Mouse (Mus musculus): ENCODE data around the gene Mustn1.
A peak's percentile ranks its signal among the peaks of the same experiment; 100 is the strongest.

Gene Mustn1

GRCm38 (mm10) chr14:30861421-30862125 lies 17.4 kb upstream of the Mustn1 start:
- H3K9me3 ChIP-seq (ENCODE audit: low read length) = no peaks in the 10 kb centered on the region

GRCm38 (mm10) chr14:30862368-30862767 lies 16.6 kb upstream of the Mustn1 start:
- Histone ChIP-seq H3K4me3 (replicated peaks; ENCODE audit: low read length) (no peak overlapping the region), H3K36me3 (ENCODE audit: insufficient read depth, low read length) (peaks cover 41% of the 10 kb centered on the region), H3K4me1 (replicated peaks; ENCODE audit: low read depth, low read length) (peaks cover 19% of the 10 kb centered on the region), H3K9me3 (ENCODE audit: low read length) (no peaks in the 10 kb centered on the region), H3K27me3 (ENCODE audit: insufficient read depth, low read length) (no peaks in the 10 kb centered on the region)
- no peak for TF ChIP-seq CTCF (conservative IDR thresholded peaks at IDR 0.05; ENCODE audit: low read length)
- no peak for TF ChIP-seq NANOG (IDR thresholded peaks at IDR 0.05; ENCODE audit: borderline replicate concordance, low read length)
- TF ChIP-seq POU5F1 (IDR thresholded peaks at IDR 0.05; ENCODE audit: borderline replicate concordance, low read length) = no peak

More at GRCm38 (mm10) chr14:30861421-30862125, 17.4 kb upstream of the Mustn1 start:
- H3K36me3 ChIP-seq (ENCODE audit: insufficient read depth, low read length) = peaks cover 35% of the 10 kb centered on the region
- peak overlapping the region; percentile 32; the same call in 1 of the 2 replicates for H3K4me3 ChIP-seq (replicated peaks; ENCODE audit: low read length)
- TF ChIP-seq POU5F1 (IDR thresholded peaks at IDR 0.05; ENCODE audit: borderline replicate concordance, low read length) (no peak), NANOG (IDR thresholded peaks at IDR 0.05; ENCODE audit: borderline replicate concordance, low read length) (no peak), CTCF (conservative IDR thresholded peaks at IDR 0.05; ENCODE audit: low read length) (no peak)
- H3K4me1 ChIP-seq (replicated peaks; ENCODE audit: low read depth, low read length) = peaks cover 17% of the 10 kb centered on the region
- H3K27me3 ChIP-seq (ENCODE audit: insufficient read depth, low read length) = no peaks in the 10 kb centered on the region

- Histone ChIP-seq H3K27me3 (ENCODE audit: insufficient read depth, low read length) (no peaks in the 10 kb centered on the region), H3K4me1 (replicated peaks; ENCODE audit: low read depth, low read length) (peaks cover 39% of the 10 kb centered on the region), H3K4me3 (replicated peaks; ENCODE audit: low read length) (no peak overlapping the region), H3K9me3 (ENCODE audit: low read length) (no peaks in the 10 kb centered on the region), H3K36me3 (ENCODE audit: insufficient read depth, low read length) (peaks cover 53% of the 10 kb centered on the region)
- no peak for TF ChIP-seq NANOG (IDR thresholded peaks at IDR 0.05; ENCODE audit: borderline replicate concordance, low read length)
- peak; percentile 38 for TF ChIP-seq CTCF (conservative IDR thresholded peaks at IDR 0.05; ENCODE audit: low read length)
These were observed 13.7 kb upstream of the Mustn1 start for GRCm38 (mm10) chr14:30865311-30865710.

GRCm38 (mm10) chr14:30867042-30867441 lies 12.0 kb upstream of the Mustn1 start:
- H3K4me1 ChIP-seq (replicated peaks; ENCODE audit: low read depth, low read length) = peaks cover 38% of the 10 kb centered on the region
- TF ChIP-seq CTCF (conservative IDR thresholded peaks at IDR 0.05; ENCODE audit: low read length) = peak; percentile 94
- TF ChIP-seq NANOG (IDR thresholded peaks at IDR 0.05; ENCODE audit: borderline replicate concordance, low read length) = no peak
- no peaks in the 10 kb centered on the region for H3K9me3 ChIP-seq (ENCODE audit: low read length)
- H3K36me3 ChIP-seq (ENCODE audit: insufficient read depth, low read length) = peaks cover 60% of the 10 kb centered on the region
- H3K4me3 ChIP-seq (replicated peaks; ENCODE audit: low read length) = no peak overlapping the region
- no peaks in the 10 kb centered on the region for H3K27me3 ChIP-seq (ENCODE audit: insufficient read depth, low read length)

GRCm38 (mm10) chr14:30868826-30869225 lies 10.2 kb upstream of the Mustn1 start:
- H3K4me1 ChIP-seq (replicated peaks; ENCODE audit: low read depth, low read length) = peaks cover 37% of the 10 kb centered on the region
- H3K27me3 ChIP-seq (ENCODE audit: insufficient read depth, low read length) = no peaks in the 10 kb centered on the region
- peaks cover 69% of the 10 kb centered on the region for H3K36me3 ChIP-seq (ENCODE audit: insufficient read depth, low read length)
- no peaks in the 10 kb centered on the region for H3K9me3 ChIP-seq (ENCODE audit: low read length)
- H3K4me3 ChIP-seq (replicated peaks; ENCODE audit: low read length) = no peak overlapping the region
- TF ChIP-seq CTCF (conservative IDR thresholded peaks at IDR 0.05; ENCODE audit: low read length) (no peak), NANOG (IDR thresholded peaks at IDR 0.05; ENCODE audit: borderline replicate concordance, low read length) (no peak), POU5F1 (IDR thresholded peaks at IDR 0.05; ENCODE audit: borderline replicate concordance, low read length) (no peak)

- TF ChIP-seq POU5F1 (IDR thresholded peaks at IDR 0.05; ENCODE audit: borderline replicate concordance, low read length) (no peak), CTCF (conservative IDR thresholded peaks at IDR 0.05; ENCODE audit: low read length) (no peak), NANOG (IDR thresholded peaks at IDR 0.05; ENCODE audit: borderline replicate concordance, low read length) (no peak)
These were observed 9.6 kb upstream of the Mustn1 start for GRCm38 (mm10) chr14:30869391-30869801.

GRCm38 (mm10) chr14:30870206-30871147 lies 8.5 kb upstream of the Mustn1 start:
- peaks cover 40% of the 10 kb centered on the region for H3K4me1 ChIP-seq (replicated peaks; ENCODE audit: low read depth, low read length)
- peaks cover 63% of the 10 kb centered on the region for H3K36me3 ChIP-seq (ENCODE audit: insufficient read depth, low read length)
- no peaks in the 10 kb centered on the region for H3K27me3 ChIP-seq (ENCODE audit: insufficient read depth, low read length)
- no peak overlapping the region; the same call in 1 of the 2 replicates for H3K4me3 ChIP-seq (replicated peaks; ENCODE audit: low read length)
- no peaks in the 10 kb centered on the region for H3K9me3 ChIP-seq (ENCODE audit: low read length)
- TF ChIP-seq POU5F1 (IDR thresholded peaks at IDR 0.05; ENCODE audit: borderline replicate concordance, low read length) (no peak), CTCF (conservative IDR thresholded peaks at IDR 0.05; ENCODE audit: low read length) (no peak), NANOG (IDR thresholded peaks at IDR 0.05; ENCODE audit: borderline replicate concordance, low read length) (no peak)

More at GRCm38 (mm10) chr14:30869391-30869801, 9.6 kb upstream of the Mustn1 start:
- Histone ChIP-seq H3K4me3 (replicated peaks; ENCODE audit: low read length) (peak overlapping the region; percentile 42), H3K27me3 (ENCODE audit: insufficient read depth, low read length) (no peaks in the 10 kb centered on the region), H3K4me1 (replicated peaks; ENCODE audit: low read depth, low read length) (peaks cover 37% of the 10 kb centered on the region), H3K36me3 (ENCODE audit: insufficient read depth, low read length) (peaks cover 69% of the 10 kb centered on the region), H3K9me3 (ENCODE audit: low read length) (no peaks in the 10 kb centered on the region)

GRCm38 (mm10) chr14:30874095-30874700 lies 4.8 kb upstream of the Mustn1 start:
- Histone ChIP-seq H3K4me1 (replicated peaks; ENCODE audit: low read depth, low read length) (peaks cover 47% of the 10 kb centered on the region), H3K36me3 (ENCODE audit: insufficient read depth, low read length) (peaks cover 41% of the 10 kb centered on the region), H3K9me3 (ENCODE audit: low read length) (no peaks in the 10 kb centered on the region), H3K27me3 (ENCODE audit: insufficient read depth, low read length) (no peaks in the 10 kb centered on the region), H3K4me3 (replicated peaks; ENCODE audit: low read length) (no peak overlapping the region)
- TF ChIP-seq NANOG (IDR thresholded peaks at IDR 0.05; ENCODE audit: borderline replicate concordance, low read length) (no peak), POU5F1 (IDR thresholded peaks at IDR 0.05; ENCODE audit: borderline replicate concordance, low read length) (no peak), CTCF (conservative IDR thresholded peaks at IDR 0.05; ENCODE audit: low read length) (no peak)
